Mouse (Mus musculus) hindbrain, embryonic 16.5 days (tissue): ENCODE measurements around the gene Eri3. TPM values are rescaled to one million over a fixed set of nuclear protein-coding genes. Genes with fewer than 3 reads are reported as not detected.

Source experiments
- ATAC-seq: fragments of 200-750 bp; cut with Nextera tagmentation; 2 replicates; pipeline ENCODE4 v1.8.0; 2017; ENCODE audit warnings: moderate TSS enrichment, moderate library complexity
- H3K27ac ChIP-seq: fragments of 300-500 bp; sonication (generic); 2 replicates; pipeline ENCODE4 v1.5.1; 2014; ENCODE audit warnings: low read depth, mild to moderate bottlenecking, control low read depth, low read length, moderate library complexity
- H3K27me3 ChIP-seq: fragments of 300-500 bp; sonication (generic); replicated peaks from 2 replicates; pipeline ENCODE4 v1.6.1; 2014; ENCODE audit warnings: low read length; ENCODE audit not compliant: control insufficient read depth, insufficient read depth
- H3K36me3 ChIP-seq: fragments of 300-500 bp; sonication (generic); 2 replicates; pipeline ENCODE4 v1.6.1; 2014; ENCODE audit warnings: mild to moderate bottlenecking, low read length, moderate library complexity, mixed read lengths; ENCODE audit not compliant: control insufficient read depth, insufficient read depth
- H3K4me1 ChIP-seq: fragments of 300-500 bp; sonication (generic); 2 replicates; pipeline ENCODE4 v1.6.1; 2014; ENCODE audit warnings: low read depth, low read length; ENCODE audit not compliant: control insufficient read depth, insufficient read depth
- H3K4me2 ChIP-seq: fragments of 300-500 bp; sonication (generic); 2 replicates; pipeline ENCODE4 v1.6.1; 2014; ENCODE audit warnings: mild to moderate bottlenecking, low read length, control low read depth, moderate library complexity
- H3K4me3 ChIP-seq: fragments of 300-500 bp; sonication (generic); 2 replicates; pipeline ENCODE4 v1.5.1; 2014; ENCODE audit warnings: mild to moderate bottlenecking, low read length, control low read depth, moderate library complexity
- H3K9ac ChIP-seq: fragments of 300-500 bp; sonication (generic); 2 replicates; pipeline ENCODE4 v1.6.1; 2014; ENCODE audit warnings: low read depth, mild to moderate bottlenecking, control low read depth, low read length, moderate library complexity
- H3K9me3 ChIP-seq: fragments of 300-500 bp; sonication (generic); 2 replicates; pipeline ENCODE4 v1.6.1; 2014; ENCODE audit warnings: mild to moderate bottlenecking, low read length, moderate library complexity; ENCODE audit not compliant: control insufficient read depth
- WGBS: fragments of 180-500 bp; shearing (Covaris S2); extraction: QIAGEN DNeasy Blood & Tissue Kit; methylation state at CpG from one replicate; pipeline ENCODE4 v1.1.7; 2014; 5-methylcytosine and 5-hydroxymethylcytosine counted together
- polyA plus RNA-seq: library from polyadenylated mRNA; unstranded; fragments of >200 nt; fragmentation: Nextera tagmentation; extraction: Ambion mirVana; gene quantifications from 2 replicates; pipeline ENCODE4 v1.2.1, GENCODE M21; 2015

The Eri3 gene
- polyA plus RNA-seq, 1 experiment from 2014 or later = 276 TPM

GRCm38 (mm10) chr4:117557068-117557645, 7.0 kb downstream of the Eri3 start:
- H3K36me3 ChIP-seq = no peaks in the 10 kb centered on the region; the same call in 1 of the 2 replicates
- no peak for ATAC-seq
- no peaks in the 10 kb centered on the region for H3K9me3 ChIP-seq
- no peak overlapping the region for H3K4me3 ChIP-seq
- H3K27me3 ChIP-seq = no peaks in the 10 kb centered on the region
- peaks cover 7% of the 10 kb centered on the region for H3K4me1 ChIP-seq
- no peak overlapping the region for H3K27ac ChIP-seq
- 87% methylated on average over 5 of the region's 5 CpGs for WGBS
- no peak overlapping the region for H3K9ac ChIP-seq
- H3K4me2 ChIP-seq = no peak overlapping the region

- ATAC-seq = no peak
- Histone ChIP-seq H3K4me2 (no peak overlapping the region), H3K4me3 (no peak overlapping the region), H3K4me1 (no peaks in the 10 kb centered on the region; the same call in 1 of the 2 replicates), H3K36me3 (peaks cover 7% of the 10 kb centered on the region; the same call in 1 of the 2 replicates), H3K9ac (no peak overlapping the region), H3K27ac (no peak overlapping the region), H3K27me3 (no peaks in the 10 kb centered on the region), H3K9me3 (no peaks in the 10 kb centered on the region)
- WGBS = 83% methylated on average over 9 of the region's 9 CpGs
Observed at GRCm38 (mm10) chr4:117563967-117564366, 13.8 kb downstream of the Eri3 start.

GRCm38 (mm10) chr4:117568846-117569245, 18.7 kb downstream of the Eri3 start:
- H3K36me3 ChIP-seq = peaks cover 7% of the 10 kb centered on the region; the same call in 1 of the 2 replicates
- no peak overlapping the region for H3K4me2 ChIP-seq
- ATAC-seq = no peak
- H3K9me3 ChIP-seq = no peaks in the 10 kb centered on the region
- no peak overlapping the region for H3K4me3 ChIP-seq
- WGBS = 58% methylated on average over 2 of the region's 2 CpGs
- H3K4me1 ChIP-seq = no peaks in the 10 kb centered on the region; the same call in 1 of the 2 replicates
- no peaks in the 10 kb centered on the region for H3K27me3 ChIP-seq
- no peak overlapping the region for H3K9ac ChIP-seq
- no peak overlapping the region for H3K27ac ChIP-seq

DNA sequence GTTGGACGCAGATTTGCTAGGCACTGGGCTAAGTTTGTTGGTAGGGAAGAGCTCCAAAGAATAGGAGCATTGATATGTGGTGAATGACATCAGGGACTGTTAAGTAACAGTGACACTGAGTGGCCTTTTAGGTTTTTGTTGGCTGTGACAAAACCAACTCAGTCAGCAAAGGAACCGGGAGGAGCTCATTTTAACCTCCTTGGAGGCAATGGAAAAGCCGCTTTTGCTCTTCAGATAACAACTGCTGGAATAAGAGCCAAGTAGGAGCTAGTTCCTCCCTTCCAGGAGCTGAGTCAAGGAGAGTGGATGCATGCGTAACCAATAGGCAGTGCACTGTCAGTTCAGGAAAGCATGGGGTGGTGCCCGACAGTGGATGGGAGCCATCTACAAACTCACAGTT, 20.8 kb downstream of the Eri3 start:
- H3K9ac ChIP-seq = no peak overlapping the region
- H3K27ac ChIP-seq = no peak overlapping the region
- H3K4me2 ChIP-seq = no peak overlapping the region
- H3K4me1 ChIP-seq = no peaks in the 10 kb centered on the region; the same call in 1 of the 2 replicates
- 61% methylated on average over 5 of the region's 5 CpGs for WGBS
- no peak overlapping the region for H3K4me3 ChIP-seq
- H3K36me3 ChIP-seq = no peaks in the 10 kb centered on the region
- ATAC-seq = no peak
- no peaks in the 10 kb centered on the region for H3K27me3 ChIP-seq
- H3K9me3 ChIP-seq = no peaks in the 10 kb centered on the region

DNA sequence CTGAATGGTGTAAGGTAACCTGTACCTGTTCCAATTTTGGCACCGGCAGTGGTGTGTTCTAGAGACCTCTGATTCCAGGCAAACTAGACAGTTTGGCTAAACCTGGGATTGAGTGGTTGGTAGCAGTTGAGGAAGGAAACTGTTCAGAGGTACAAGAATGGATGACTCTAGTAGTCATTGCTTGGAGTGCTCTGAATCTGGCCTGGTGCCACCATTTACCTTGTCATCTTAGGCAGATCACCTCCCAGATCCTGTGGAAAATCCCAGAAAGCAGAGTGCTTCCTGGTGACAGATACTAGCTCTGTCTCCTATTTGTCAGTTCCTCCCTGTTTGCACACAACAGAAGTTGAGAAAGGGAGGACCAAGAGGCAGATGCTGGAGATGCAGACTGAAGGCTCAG, 27.4 kb downstream of the Eri3 start:
- no peak overlapping the region for H3K4me2 ChIP-seq
- 93% methylated on average over 1 of the region's 1 CpGs for WGBS
- ATAC-seq = no peak

DNA sequence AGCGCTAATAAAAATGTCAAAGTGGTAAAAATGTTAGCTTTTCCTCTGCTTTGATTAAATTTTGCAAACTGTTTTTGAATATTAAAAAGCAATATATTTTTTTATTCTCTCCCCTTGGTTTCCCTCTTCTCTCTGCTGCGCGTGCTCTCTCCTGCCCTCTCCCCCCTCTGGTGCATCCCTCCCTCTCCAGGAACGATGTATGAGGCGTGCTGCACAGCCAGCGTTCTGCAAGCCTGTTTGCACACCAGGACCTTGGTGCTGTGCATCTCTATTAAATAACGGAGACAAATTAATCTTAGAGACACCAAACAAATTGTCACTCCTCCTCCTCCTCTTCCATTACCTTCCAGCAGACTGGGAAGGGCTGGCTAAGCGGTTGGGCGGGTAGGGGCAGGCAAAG, 31.5 kb downstream of the Eri3 start:
- ATAC-seq = no peak
- 52% methylated on average over 9 of the region's 9 CpGs for WGBS
- H3K36me3 ChIP-seq = peaks cover 19% of the 10 kb centered on the region; the same call in 1 of the 2 replicates

More for the DNA sequence above, 27.4 kb downstream of the Eri3 start:
- no peaks in the 10 kb centered on the region for H3K27me3 ChIP-seq
- H3K9ac ChIP-seq = no peak overlapping the region
- no peaks in the 10 kb centered on the region for H3K4me1 ChIP-seq
- H3K36me3 ChIP-seq = no peaks in the 10 kb centered on the region
- no peak overlapping the region for H3K27ac ChIP-seq
- H3K4me3 ChIP-seq = no peak overlapping the region
- no peaks in the 10 kb centered on the region for H3K9me3 ChIP-seq

GRCm38 (mm10) chr4:117585995-117586394, 35.8 kb downstream of the Eri3 start:
- 88% methylated on average over 2 of the region's 2 CpGs for WGBS
- ATAC-seq = no peak

More for the DNA sequence above, 31.5 kb downstream of the Eri3 start:
- no peaks in the 10 kb centered on the region for H3K9me3 ChIP-seq
- H3K27me3 ChIP-seq = no peaks in the 10 kb centered on the region
- no peak overlapping the region for H3K4me2 ChIP-seq
- no peak overlapping the region for H3K4me3 ChIP-seq
- no peaks in the 10 kb centered on the region for H3K4me1 ChIP-seq
- no peak overlapping the region for H3K27ac ChIP-seq
- H3K9ac ChIP-seq = no peak overlapping the region

GRCm38 (mm10) chr4:117587447-117587846, 37.3 kb downstream of the Eri3 start:
- H3K4me1 ChIP-seq = peaks cover 3% of the 10 kb centered on the region
- H3K36me3 ChIP-seq = peaks cover 19% of the 10 kb centered on the region; the same call in 1 of the 2 replicates
- 29% methylated on average over 4 of the region's 4 CpGs for WGBS
- H3K9ac ChIP-seq = no peak overlapping the region
- no peaks in the 10 kb centered on the region for H3K9me3 ChIP-seq
- ATAC-seq = peak; percentile 63
- H3K4me2 ChIP-seq = no peak overlapping the region
- no peak overlapping the region for H3K27ac ChIP-seq
- no peaks in the 10 kb centered on the region for H3K27me3 ChIP-seq
- no peak overlapping the region for H3K4me3 ChIP-seq

More at GRCm38 (mm10) chr4:117585995-117586394, 35.8 kb downstream of the Eri3 start:
- Histone ChIP-seq H3K4me1 (peaks cover 3% of the 10 kb centered on the region), H3K27ac (no peak overlapping the region), H3K4me3 (no peak overlapping the region), H3K9ac (no peak overlapping the region), H3K27me3 (no peaks in the 10 kb centered on the region), H3K4me2 (no peak overlapping the region), H3K36me3 (peaks cover 19% of the 10 kb centered on the region; the same call in 1 of the 2 replicates), H3K9me3 (no peaks in the 10 kb centered on the region)

DNA sequence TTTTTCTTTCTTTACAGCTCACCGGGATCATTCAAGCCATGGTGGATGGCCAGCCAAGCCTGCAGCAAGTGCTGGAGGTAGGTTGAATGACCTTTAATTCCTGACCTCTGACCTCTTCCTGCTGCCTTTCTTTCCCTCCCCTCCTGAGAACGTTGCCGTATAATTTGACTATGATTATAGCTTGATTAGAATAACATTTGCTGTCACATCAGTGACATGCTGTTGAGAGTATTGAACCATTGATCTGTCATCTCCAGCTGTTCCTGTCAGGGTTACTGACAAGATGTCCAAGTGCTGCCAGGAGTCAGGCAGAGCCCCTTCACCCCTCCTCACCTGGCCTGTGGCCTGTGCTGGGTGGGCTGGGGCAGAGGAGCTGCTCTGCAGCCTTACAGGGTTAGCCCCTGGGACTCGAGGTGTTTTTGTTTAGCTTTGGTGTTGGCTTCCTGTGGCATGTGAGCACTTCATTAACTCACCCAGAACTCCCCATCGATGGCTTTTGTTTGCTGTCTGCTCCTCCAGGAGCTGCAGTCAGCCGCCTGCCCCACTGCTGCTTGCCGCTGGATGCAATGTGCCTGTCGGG, 39.0 kb downstream of the Eri3 start:
- H3K27me3 ChIP-seq = no peaks in the 10 kb centered on the region
- WGBS = 20% methylated on average over 8 of the region's 8 CpGs
- ATAC-seq = peak; percentile 22; the same call in 1 of the 2 replicates
- H3K36me3 ChIP-seq = peaks cover 7% of the 10 kb centered on the region
- peaks cover 3% of the 10 kb centered on the region for H3K4me1 ChIP-seq
- no peak overlapping the region for H3K4me3 ChIP-seq
- no peak overlapping the region for H3K9ac ChIP-seq
- H3K4me2 ChIP-seq = no peak overlapping the region
- H3K27ac ChIP-seq = no peak overlapping the region
- no peaks in the 10 kb centered on the region for H3K9me3 ChIP-seq
